Mouse (Mus musculus) mouse trophoblast stem cell (cell line): ENCODE measurements around the gene Zcchc17.

Experiments
- in situ Hi-C, 2 experiments: fragments of 300-500 bp; cut with MseI, MboI; formaldehyde crosslinking; loops; 2 replicates in 1 of 2; 3 replicates in 1 of 2; pipeline ENCODE4 v1.15.1; 2025

Zcchc17 gene

GRCm38 (mm10) chr4:130359486-130360237 lies at the start of gene Zcchc17, which contains the start of gene Snrnp40:
TSS of gene Zcchc17 (minus strand) at chr4:130359943.
TSS of gene Snrnp40 (plus strand) at chr4:130360132.
- in situ Hi-C loops = no loop called here

- in situ Hi-C loops = no loop called here
Measured at GRCm38 (mm10) chr4:130391265-130391664, 31.5 kb upstream of the Zcchc17 start.

GRCm38 (mm10) chr4:130389927-130390326 lies 30.2 kb upstream of the Zcchc17 start:
- in situ Hi-C loops = no loop called here

- in situ Hi-C loops = no loop called here
Measured at GRCm38 (mm10) chr4:130389496-130389895, 29.8 kb upstream of the Zcchc17 start.

- in situ Hi-C loops = no loop called here
Measured at GRCm38 (mm10) chr4:130387256-130387655, 27.5 kb upstream of the Zcchc17 start.

- in situ Hi-C loops = no loop called here
Measured at GRCm38 (mm10) chr4:130380418-130380817, 20.7 kb upstream of the Zcchc17 start.

- in situ Hi-C loops = no loop called here
Measured at GRCm38 (mm10) chr4:130379181-130379580, 19.4 kb upstream of the Zcchc17 start.

- in situ Hi-C loops = no loop called here
Measured at GRCm38 (mm10) chr4:130377500-130377899, 17.8 kb upstream of the Zcchc17 start.

GRCm38 (mm10) chr4:130376675-130377074 lies 16.9 kb upstream of the Zcchc17 start:
- in situ Hi-C loops = no loop called here

- in situ Hi-C loops = no loop called here
Measured at GRCm38 (mm10) chr4:130360238-130360590, 471 bp upstream of the Zcchc17 start.

- in situ Hi-C loops = no loop called here
Measured at GRCm38 (mm10) chr4:130357946-130358345, 1.8 kb downstream of the Zcchc17 start.

- in situ Hi-C loops = no loop called here
Measured at GRCm38 (mm10) chr4:130352588-130352987, 7.2 kb downstream of the Zcchc17 start.

GRCm38 (mm10) chr4:130350690-130351422 lies 8.9 kb downstream of the Zcchc17 start:
- in situ Hi-C loops = no loop called here

- in situ Hi-C loops = no loop called here
Measured at GRCm38 (mm10) chr4:130349666-130350065, 10.1 kb downstream of the Zcchc17 start.

GRCm38 (mm10) chr4:130341691-130342090 lies 18.1 kb downstream of the Zcchc17 start:
- in situ Hi-C loops = no loop called here

GRCm38 (mm10) chr4:130335867-130336266 lies 23.9 kb downstream of the Zcchc17 start:
- in situ Hi-C loops = no loop called here

GRCm38 (mm10) chr4:130327366-130327765 lies 32.4 kb downstream of the Zcchc17 start:
- in situ Hi-C loops = no loop called here

GRCm38 (mm10) chr4:130325446-130325845 lies 34.3 kb downstream of the Zcchc17 start:
- in situ Hi-C loops = no loop called here

GRCm38 (mm10) chr4:130323607-130324006 lies 36.1 kb downstream of the Zcchc17 start:
- in situ Hi-C loops = no loop called here

GRCm38 (mm10) chr4:130323165-130323564 lies 36.6 kb downstream of the Zcchc17 start:
- in situ Hi-C loops = no loop called here

- in situ Hi-C loops = no loop called here
Measured at GRCm38 (mm10) chr4:130322567-130322966, 37.2 kb downstream of the Zcchc17 start.

GRCm38 (mm10) chr4:130321640-130322039 lies 38.1 kb downstream of the Zcchc17 start:
- in situ Hi-C loops = no loop called here

GRCm38 (mm10) chr4:130319564-130319963 lies 40.2 kb downstream of the Zcchc17 start:
- in situ Hi-C loops = no loop called here
